Mouse (Mus musculus) lung, adult 2 months (tissue): ENCODE data around the gene Tnfrsf18. TPM values are rescaled to one million over a fixed set of nuclear protein-coding genes. Genes with fewer than 3 reads are reported as not detected.
A peak's percentile ranks its signal among the peaks of the same experiment; 100 is the strongest.

ENCODE experiments used
- DNase-seq: peaks from one replicate; pipeline ENCODE4 v3.0.0; 2022
- H3K4me1 ChIP-seq: fragments of 200-500 bp; 2 replicates; pipeline ENCODE4 v1.6.1; 2011; ENCODE audit warnings: low read length; ENCODE audit not compliant: control insufficient read depth, insufficient read depth
- H3K4me3 ChIP-seq: fragments of 200-500 bp; replicated peaks from 2 replicates; pipeline ENCODE3; 2011; ENCODE audit warnings: low read depth, mild to moderate bottlenecking, control low read depth, low read length; ENCODE audit errors: extremely low read depth
- CTCF ChIP-seq: fragments of 200-500 bp; IDR thresholded peaks from 2 replicates; pipeline ENCODE4 v1.5.1; 2011; ENCODE audit warnings: mild to moderate bottlenecking, low read length, control low read depth; ENCODE audit not compliant: insufficient read depth
- POLR2A ChIP-seq: fragments of 200-500 bp; IDR thresholded peaks from 2 replicates; pipeline ENCODE4 v1.6.1; 2011; ENCODE audit warnings: low read depth, mild to moderate bottlenecking, control low read depth, low read length, borderline replicate concordance; ENCODE audit errors: extremely low read depth
- WGBS: fragments of 180-500 bp; shearing (Covaris S2); methylation state at CpG from one replicate; pipeline ENCODE4 v1.1.7; 2018; 5-methylcytosine and 5-hydroxymethylcytosine counted together
- polyA plus RNA-seq: library from polyadenylated mRNA; depleted of rRNA; stranded (reverse); fragments of >200 nt; gene quantifications from 2 replicates; pipeline ENCODE4 v1.2.3, GENCODE M21; 2012

Gene Tnfrsf18
- polyA plus RNA-seq, 1 experiment, result 4.3 TPM

- 93% methylated on average over 4 of the region's 4 CpGs for WGBS
- TF ChIP-seq CTCF (no peak), POLR2A (no peak)
- H3K4me1 ChIP-seq, result no peaks in the 10 kb centered on the region
- H3K4me3 ChIP-seq, result no peak overlapping the region
- DNase-seq, result no peak
These were observed 17.6 kb upstream of the Tnfrsf18 start for GRCm38 (mm10) chr4:156008369-156008768.

GRCm38 (mm10) chr4:156013637-156014036 lies 12.3 kb upstream of the Tnfrsf18 start, which contains the start of gene Tnfrsf4:
TSS of gene Tnfrsf4 (plus strand) at chr4:156013843.
- TF ChIP-seq POLR2A (no peak), CTCF (no peak)
- 58% methylated on average over 8 of the region's 8 CpGs for WGBS
- H3K4me3 ChIP-seq, result no peak within 1 kb of the TSS

GRCm38 (mm10) chr4:156014436-156014835 lies 11.5 kb upstream of the Tnfrsf18 start:
- Histone ChIP-seq H3K4me3 (no peak overlapping the region), H3K4me1 (no peaks in the 10 kb centered on the region)
- 85% methylated on average over 2 of the region's 2 CpGs for WGBS
- TF ChIP-seq CTCF (no peak), POLR2A (no peak)
- DNase-seq, result no peak

More at GRCm38 (mm10) chr4:156013637-156014036, 12.3 kb upstream of the Tnfrsf18 start, which contains the start of gene Tnfrsf4:
- no peak for DNase-seq
- H3K4me1 ChIP-seq, result no peaks in the 10 kb centered on the region

GRCm38 (mm10) chr4:156019771-156020170 lies 6.2 kb upstream of the Tnfrsf18 start:
- TF ChIP-seq CTCF, result no peak
- TF ChIP-seq POLR2A, result no peak
- no peak for DNase-seq
- WGBS, result 87% methylated on average over 12 of the region's 12 CpGs
- no peak overlapping the region for H3K4me3 ChIP-seq
- H3K4me1 ChIP-seq, result no peaks in the 10 kb centered on the region

GRCm38 (mm10) chr4:156021381-156021780 lies 4.6 kb upstream of the Tnfrsf18 start:
- peaks cover 5% of the 10 kb centered on the region for H3K4me1 ChIP-seq
- WGBS, result 58% methylated on average over 3 of the region's 3 CpGs
- DNase-seq, result no peak
- TF ChIP-seq CTCF (no peak), POLR2A (no peak)
- H3K4me3 ChIP-seq, result no peak overlapping the region

DNA sequence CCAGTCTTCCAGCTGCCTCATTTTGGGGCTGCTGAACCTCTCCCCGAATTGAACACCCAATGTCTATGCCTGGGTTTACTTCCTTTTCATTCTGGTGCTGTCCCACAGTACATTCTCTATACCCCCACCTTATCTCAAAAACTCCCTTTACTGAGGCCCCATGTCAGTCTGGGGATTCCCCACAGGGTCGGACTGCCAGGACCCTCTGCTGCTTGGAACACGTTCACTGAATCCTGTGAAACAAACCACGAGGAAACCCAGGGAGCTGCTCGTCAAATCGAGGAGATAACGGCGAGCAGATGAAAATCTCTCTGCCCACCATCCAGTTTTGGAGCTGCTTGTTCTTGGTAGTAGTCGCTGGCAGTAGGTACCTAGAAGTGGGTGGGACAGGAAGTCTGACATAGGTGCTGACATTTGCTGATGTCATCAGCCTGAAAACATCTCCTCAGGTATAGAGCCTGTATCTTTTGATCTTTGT lies 4.0 kb upstream of the Tnfrsf18 start:
- WGBS, result 48% methylated on average over 9 of the region's 9 CpGs
- no peak for TF ChIP-seq POLR2A
- TF ChIP-seq CTCF, result no peak
- H3K4me3 ChIP-seq, result no peak overlapping the region
- H3K4me1 ChIP-seq, result peaks cover 6% of the 10 kb centered on the region
- no peak for DNase-seq

GRCm38 (mm10) chr4:156023520-156023919 lies 2.4 kb upstream of the Tnfrsf18 start:
- TF ChIP-seq POLR2A, result no peak
- no peak for TF ChIP-seq CTCF

GRCm38 (mm10) chr4:156024184-156024583 lies 1.8 kb upstream of the Tnfrsf18 start:
- no peak for DNase-seq
- no peak for TF ChIP-seq POLR2A
- no peak for TF ChIP-seq CTCF
- WGBS, result 87% methylated on average over 7 of the region's 7 CpGs
- Histone ChIP-seq H3K4me1 (peaks cover 6% of the 10 kb centered on the region), H3K4me3 (no peak overlapping the region)

More at GRCm38 (mm10) chr4:156023520-156023919, 2.4 kb upstream of the Tnfrsf18 start:
- WGBS, result 79% methylated on average over 9 of the region's 9 CpGs
- Histone ChIP-seq H3K4me3 (no peak overlapping the region), H3K4me1 (peaks cover 6% of the 10 kb centered on the region)
- DNase-seq, result no peak

DNA sequence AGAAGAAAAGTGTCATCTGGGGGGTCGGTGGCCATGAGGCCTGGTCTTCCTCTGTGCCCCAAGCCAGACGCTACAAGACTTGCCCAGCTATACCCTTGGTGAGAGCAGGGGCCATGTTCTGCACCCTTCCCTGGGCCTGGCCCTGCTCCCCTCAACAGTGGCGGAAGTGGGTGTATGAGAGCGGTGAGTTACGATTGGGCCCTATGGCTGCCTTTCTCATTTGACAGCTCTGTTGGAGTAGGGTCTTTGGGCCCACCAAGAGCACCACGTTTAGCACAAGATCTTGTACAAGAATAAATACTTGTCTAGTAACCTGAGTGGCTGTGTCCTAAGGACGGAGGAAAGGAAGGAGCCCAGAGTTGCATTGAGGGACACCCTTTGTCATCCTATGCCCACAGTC lies 2.6 kb downstream of the Tnfrsf18 start:
- Histone ChIP-seq H3K4me3 (no peak overlapping the region), H3K4me1 (peaks cover 14% of the 10 kb centered on the region)
- no peak for DNase-seq
- TF ChIP-seq POLR2A (no peak), CTCF (no peak)
- 88% methylated on average over 7 of the region's 7 CpGs for WGBS

- WGBS, result 41% methylated on average over 9 of the region's 9 CpGs
These were observed 4.7 kb downstream of the Tnfrsf18 start for GRCm38 (mm10) chr4:156030651-156031118.

GRCm38 (mm10) chr4:156031255-156031592 lies 5.3 kb downstream of the Tnfrsf18 start:
- no peak for TF ChIP-seq POLR2A
- no peak for TF ChIP-seq CTCF
- 10% methylated on average over 7 of the region's 7 CpGs for WGBS
- no peak for DNase-seq
- Histone ChIP-seq H3K4me1 (peaks cover 11% of the 10 kb centered on the region), H3K4me3 (peak overlapping the region; percentile 90)

More at GRCm38 (mm10) chr4:156030651-156031118, 4.7 kb downstream of the Tnfrsf18 start:
- TF ChIP-seq CTCF (no peak), POLR2A (no peak)
- H3K4me1 ChIP-seq, result peaks cover 14% of the 10 kb centered on the region
- H3K4me3 ChIP-seq, result peak overlapping the region; percentile 90
- DNase-seq, result no peak
